In the genomic region with DNA sequence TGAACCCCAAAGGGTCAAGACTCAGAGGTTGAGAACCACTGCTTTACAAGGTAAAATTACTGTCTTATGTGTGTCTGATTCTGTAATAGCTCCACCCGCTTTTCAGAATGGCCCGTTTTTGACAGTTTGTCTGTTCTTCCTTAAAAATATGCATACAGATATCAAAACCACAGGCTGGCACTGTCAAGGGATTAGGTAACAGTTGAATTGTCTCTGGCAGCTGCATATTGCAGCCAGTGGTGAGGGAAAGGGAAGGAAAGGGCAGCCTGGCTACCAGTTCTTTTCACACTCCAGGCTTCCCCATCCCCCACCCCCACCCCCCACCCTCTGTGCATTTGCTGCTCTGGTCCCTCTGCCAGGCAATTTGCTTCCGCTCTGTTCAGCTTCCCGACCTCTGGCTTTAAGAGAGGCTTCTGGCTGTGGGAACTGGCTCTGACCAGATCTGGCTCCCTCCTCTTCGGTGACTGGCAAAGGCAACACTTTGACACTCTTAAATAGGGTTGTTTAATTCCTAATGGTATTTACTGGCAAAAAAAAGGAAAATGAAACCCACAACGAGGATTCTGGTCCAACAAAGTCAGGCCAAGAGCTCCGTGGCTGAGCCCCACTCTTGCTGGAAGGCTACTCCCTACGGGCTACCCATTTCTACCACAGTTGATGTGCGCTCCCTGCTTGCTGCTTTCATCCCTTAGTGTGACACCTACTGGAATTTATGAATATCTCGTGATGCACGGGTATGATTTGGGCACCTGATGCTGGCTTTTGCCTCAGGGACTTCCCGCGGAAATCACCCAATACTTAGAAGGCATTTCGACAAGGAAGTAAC, we compare ENCODE assay signal across 8 mouse cellular contexts. TPM values are rescaled to one million over a fixed set of nuclear protein-coding genes. Genes with fewer than 3 reads are reported as not detected.
DNase-seq lines count a peak whose midpoint lies in the region; ATAC-seq lines count a peak whose summit lies in the region.

No protein-coding gene starts in this region.

- H3K9ac ChIP-seq in embryonic facial prominence, embryonic 15.5 days, result no peak overlapping the region
- no peak overlapping the region for H3K9ac ChIP-seq in hindbrain, embryonic 11.5 days (ENCODE audit: low read depth, low read length)

- peaks cover 18% of the 10 kb centered on the region for H3K4me1 ChIP-seq in embryonic facial prominence, embryonic 15.5 days
- no peaks in the 10 kb centered on the region for H3K4me1 ChIP-seq in hindbrain, embryonic 11.5 days (replicated peaks; ENCODE audit: control insufficient read depth, insufficient read depth, low read length)

- DNase-seq in 416B (ENCODE audit: low read depth) (peak; percentile 84), MEL-GATA-1-ER (ENCODE audit: extremely low read depth, low read depth) (peak; percentile 69)
- DNase-seq in hindbrain, embryonic 11.5 days (ENCODE audit: low spot score), result peak; percentile 40
- peak; percentile 36 for DNase-seq in layer of hippocampus, adult 9-11 months
- DNase-seq in lung, postnatal 36 days, result peak; percentile 52
- peak; percentile 52 for DNase-seq in retina, postnatal 1 day

- H3K4me2 ChIP-seq in embryonic facial prominence, embryonic 15.5 days (replicated peaks), result peak overlapping the region; percentile 90
- H3K4me2 ChIP-seq in hindbrain, embryonic 11.5 days (replicated peaks; ENCODE audit: low read depth, low read length), result peak overlapping the region; percentile 96

- H3K4me3 ChIP-seq in embryonic facial prominence, embryonic 15.5 days (replicated peaks), result peak overlapping the region; percentile 64
- H3K4me3 ChIP-seq in hindbrain, embryonic 11.5 days (ENCODE audit: low read depth, low read length), result peak overlapping the region; percentile 62

- no peaks in the 10 kb centered on the region for H3K36me3 ChIP-seq in embryonic facial prominence, embryonic 15.5 days
- no peaks in the 10 kb centered on the region for H3K36me3 ChIP-seq in hindbrain, embryonic 11.5 days (ENCODE audit: control insufficient read depth, insufficient read depth, low read length)

- no peak overlapping the region for H3K27ac ChIP-seq in embryonic facial prominence, embryonic 15.5 days (replicated peaks)
- no peak overlapping the region for H3K27ac ChIP-seq in hindbrain, embryonic 11.5 days (ENCODE audit: low read depth, low read length)

- no peak for ATAC-seq in embryonic facial prominence, embryonic 15.5 days (ENCODE audit: insufficient number of reproducible peaks, low FRiP score, low TSS enrichment, low read depth)
- peak; percentile 46 for ATAC-seq in hindbrain, embryonic 11.5 days (ENCODE audit: low FRiP score)
- ATAC-seq in erythroid progenitor cell, adult 5-6 weeks (replicated peaks; ENCODE audit: low FRiP score, poor library complexity, severe bottlenecking), result no peak

- 6% methylated on average over 14 of the region's 14 CpGs for WGBS in embryonic facial prominence, embryonic 15.5 days
- WGBS in hindbrain, embryonic 11.5 days, result 7% methylated on average over 14 of the region's 14 CpGs

- H3K9me3 ChIP-seq in embryonic facial prominence, embryonic 15.5 days (replicated peaks), result no peaks in the 10 kb centered on the region
- H3K9me3 ChIP-seq in hindbrain, embryonic 11.5 days (ENCODE audit: control insufficient read depth, low read length), result no peaks in the 10 kb centered on the region

- peaks cover 6% of the 10 kb centered on the region; the same call in 1 of the 2 replicates for H3K27me3 ChIP-seq in embryonic facial prominence, embryonic 15.5 days
- H3K27me3 ChIP-seq in hindbrain, embryonic 11.5 days (ENCODE audit: control insufficient read depth, insufficient read depth, low read length), result peaks cover 7% of the 10 kb centered on the region; the same call in 1 of the 2 replicates

RNA-seq across cellular contexts. Expression of gene Dock10, which starts 1.3 kb away (rescaled TPM):
- 6.3 and 7.1 TPM in 2 replicates for polyA plus RNA-seq in embryonic facial prominence, embryonic 15.5 days (2015; fragmentation: Nextera tagmentation; extraction: Ambion mirVana)
- polyA plus RNA-seq in hindbrain, embryonic 11.5 days (2014; fragmentation: Nextera tagmentation; extraction: Ambion mirVana), result 4.3 and 4.7 TPM in 2 replicates
- 18.9 and 26.7 TPM in 2 replicates for total RNA-seq in erythroid progenitor cell, adult 5-6 weeks (2015; ENCODE audit: low replicate concordance)
- total RNA-seq in erythroid progenitor cell, adult 5-6 weeks (2017; ENCODE audit: low replicate concordance), result 15.8 and 17.8 TPM in 2 replicates
